Mouse (Mus musculus) embryonic facial prominence, embryonic 11.5 days (tissue): ENCODE measurements around the gene Pcnx2. TPM values are rescaled to one million over a fixed set of nuclear protein-coding genes. Genes with fewer than 3 reads are reported as not detected.

Source experiments
- ATAC-seq: fragments of 200-750 bp; cut with Nextera tagmentation; replicated peaks from 2 replicates; pipeline ENCODE4 v1.8.0; 2017; ENCODE audit warnings: low read depth; ENCODE audit not compliant: insufficient number of reproducible peaks, low FRiP score, low TSS enrichment
- DNase-seq: peaks from one replicate; pipeline ENCODE4 v3.0.0-alpha.2; 2015; ENCODE audit warnings: low spot score
- H3K27ac ChIP-seq: fragments of 300-500 bp; sonication (generic); replicated peaks from 2 replicates; pipeline ENCODE4 v1.5.1; 2014; ENCODE audit warnings: mild to moderate bottlenecking, low read depth, low read length, control low read depth
- H3K27me3 ChIP-seq: fragments of 300-500 bp; sonication (generic); 2 replicates; pipeline ENCODE4 v1.6.1; 2014; ENCODE audit warnings: mild to moderate bottlenecking, low read length, moderate library complexity, mixed read lengths; ENCODE audit not compliant: control insufficient read depth, insufficient read depth
- H3K36me3 ChIP-seq: fragments of 300-500 bp; sonication (generic); replicated peaks from 2 replicates; pipeline ENCODE4 v1.6.1; 2014; ENCODE audit warnings: low read depth, mild to moderate bottlenecking, low read length, moderate library complexity, mixed read lengths; ENCODE audit not compliant: control insufficient read depth, insufficient read depth
- H3K4me1 ChIP-seq: fragments of 300-500 bp; sonication (generic); 2 replicates; pipeline ENCODE4 v1.6.1; 2014; ENCODE audit warnings: low read length, mixed read lengths; ENCODE audit not compliant: control insufficient read depth, insufficient read depth
- H3K4me2 ChIP-seq: fragments of 300-500 bp; sonication (generic); 2 replicates; pipeline ENCODE4 v1.6.1; 2014; ENCODE audit warnings: low read depth, mild to moderate bottlenecking, control low read depth, low read length, moderate library complexity
- H3K4me3 ChIP-seq: fragments of 300-500 bp; sonication (generic); 2 replicates; pipeline ENCODE4 v1.5.1; 2014; ENCODE audit warnings: low read depth, low read length, control low read depth
- H3K9ac ChIP-seq: fragments of 300-500 bp; sonication (generic); replicated peaks from 2 replicates; pipeline ENCODE4 v1.6.1; 2014; ENCODE audit warnings: mild to moderate bottlenecking, control low read depth, low read length
- H3K9me3 ChIP-seq: fragments of 300-500 bp; sonication (generic); replicated peaks from 2 replicates; pipeline ENCODE4 v1.6.1; 2016; ENCODE audit warnings: mild to moderate bottlenecking, low read length, inconsistent platforms, mixed read lengths; ENCODE audit not compliant: control insufficient read depth
- WGBS: fragments of 180-500 bp; shearing (Covaris S2); extraction: QIAGEN DNeasy Blood & Tissue Kit; methylation state at CpG from one replicate; pipeline ENCODE4 v1.1.7; 2014; 5-methylcytosine and 5-hydroxymethylcytosine counted together
- polyA plus RNA-seq: library from polyadenylated mRNA; unstranded; fragments of >200 nt; fragmentation: Nextera tagmentation; extraction: Ambion mirVana; gene quantifications from 2 replicates; pipeline ENCODE4 v1.2.1, GENCODE M21; 2014

Pcnx2 gene
- polyA plus RNA-seq, 1 experiment from 2014 or later = 0.25 TPM

GRCm38 (mm10) chr8:125744914-125745576 lies 153.1 kb downstream of the Pcnx2 start:
- H3K9ac ChIP-seq = no peak overlapping the region
- H3K36me3 ChIP-seq = no peaks in the 10 kb centered on the region
- no peaks in the 10 kb centered on the region for H3K4me1 ChIP-seq
- no peaks in the 10 kb centered on the region for H3K9me3 ChIP-seq
- no peak overlapping the region for H3K4me2 ChIP-seq
- no peak for DNase-seq
- H3K27ac ChIP-seq = no peak overlapping the region
- no peaks in the 10 kb centered on the region for H3K27me3 ChIP-seq
- H3K4me3 ChIP-seq = no peak overlapping the region
- WGBS = 90% methylated on average over 10 of the region's 10 CpGs
- no peak for ATAC-seq

DNA sequence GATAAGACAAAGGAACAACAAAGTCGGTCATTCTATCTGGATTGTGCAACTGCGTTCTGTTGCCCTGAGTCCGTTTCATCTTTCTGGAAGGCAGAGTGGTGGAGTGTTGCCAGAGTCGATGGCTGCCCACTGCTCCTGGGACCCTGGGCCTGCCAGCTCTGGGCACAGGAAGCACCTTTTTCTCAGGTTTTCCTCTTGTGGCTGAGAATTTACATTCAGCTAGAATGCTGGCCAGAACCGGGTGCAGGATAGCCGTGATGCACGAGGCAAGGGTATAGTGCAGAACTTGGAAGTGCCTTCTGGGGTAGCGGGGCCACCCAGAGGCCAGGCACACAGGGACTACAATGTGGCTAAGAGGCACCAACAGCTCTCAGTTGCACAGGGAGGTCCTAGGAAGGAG lies 155.7 kb downstream of the Pcnx2 start:
- no peak overlapping the region for H3K27ac ChIP-seq
- no peaks in the 10 kb centered on the region for H3K4me1 ChIP-seq
- H3K9ac ChIP-seq = no peak overlapping the region
- H3K27me3 ChIP-seq = no peaks in the 10 kb centered on the region
- no peak overlapping the region for H3K4me2 ChIP-seq
- WGBS = 86% methylated on average over 8 of the region's 8 CpGs
- no peaks in the 10 kb centered on the region for H3K36me3 ChIP-seq
- DNase-seq (no peak), ATAC-seq (no peak)
- H3K4me3 ChIP-seq = no peak overlapping the region
- H3K9me3 ChIP-seq = no peaks in the 10 kb centered on the region

GRCm38 (mm10) chr8:125741855-125742254 lies 156.3 kb downstream of the Pcnx2 start:
- Histone ChIP-seq H3K9ac (no peak overlapping the region), H3K27me3 (no peaks in the 10 kb centered on the region), H3K9me3 (no peaks in the 10 kb centered on the region), H3K27ac (no peak overlapping the region), H3K4me3 (no peak overlapping the region), H3K36me3 (no peaks in the 10 kb centered on the region), H3K4me2 (no peak overlapping the region), H3K4me1 (no peaks in the 10 kb centered on the region)
- WGBS = 64% methylated on average over 2 of the region's 2 CpGs
- ATAC-seq (no peak), DNase-seq (no peak)

DNA sequence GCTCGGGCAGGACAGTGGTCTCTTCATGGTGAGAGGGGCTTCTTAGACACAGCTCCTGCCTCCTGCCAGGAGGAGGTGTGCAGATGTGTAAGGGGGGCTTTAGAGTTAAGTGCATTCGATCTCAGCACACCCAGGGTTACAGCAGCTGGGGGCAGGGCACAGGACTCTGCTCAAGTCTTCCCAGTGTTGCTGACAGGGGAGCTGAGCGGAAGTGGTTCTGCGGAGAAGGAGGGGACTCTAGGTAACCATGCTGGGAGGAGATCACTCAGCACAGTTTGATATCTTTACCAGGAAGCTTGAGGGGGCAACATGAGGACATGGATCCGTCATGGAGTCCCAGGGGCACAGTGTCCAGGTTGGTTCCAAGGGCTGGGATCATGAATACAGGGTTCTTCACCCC lies 156.7 kb downstream of the Pcnx2 start:
- Histone ChIP-seq H3K36me3 (no peaks in the 10 kb centered on the region), H3K4me1 (no peaks in the 10 kb centered on the region), H3K27me3 (no peaks in the 10 kb centered on the region), H3K4me3 (no peak overlapping the region), H3K4me2 (no peak overlapping the region), H3K27ac (no peak overlapping the region), H3K9ac (no peak overlapping the region), H3K9me3 (no peaks in the 10 kb centered on the region)
- no peak for ATAC-seq
- no peak for DNase-seq
- WGBS = 75% methylated on average over 5 of the region's 5 CpGs

DNA sequence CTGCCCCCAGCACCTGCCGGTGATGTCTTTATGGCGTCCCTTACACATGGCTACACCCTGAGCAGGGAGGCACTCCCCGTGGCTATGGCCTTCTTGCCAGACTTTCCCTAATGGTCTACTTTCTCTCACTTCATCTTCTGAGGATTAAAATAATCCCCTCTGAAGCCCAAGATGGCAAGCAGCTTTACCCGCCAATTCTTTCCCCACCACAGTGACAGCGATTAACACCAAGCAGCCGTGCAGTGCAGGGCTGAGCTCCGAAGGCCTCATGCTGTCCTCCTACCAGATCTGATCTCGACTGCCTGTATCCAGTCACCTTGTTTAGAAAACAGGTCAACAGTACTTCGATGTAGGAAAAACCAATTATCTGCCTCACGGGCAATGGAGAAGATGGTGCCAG lies 157.5 kb downstream of the Pcnx2 start:
- H3K9ac ChIP-seq = no peak overlapping the region
- 83% methylated on average over 10 of the region's 10 CpGs for WGBS
- no peaks in the 10 kb centered on the region for H3K9me3 ChIP-seq
- no peak overlapping the region for H3K4me3 ChIP-seq
- no peaks in the 10 kb centered on the region for H3K4me1 ChIP-seq
- H3K4me2 ChIP-seq = no peak overlapping the region
- H3K27ac ChIP-seq = no peak overlapping the region
- ATAC-seq = no peak
- no peak for DNase-seq
- H3K36me3 ChIP-seq = no peaks in the 10 kb centered on the region
- H3K27me3 ChIP-seq = no peaks in the 10 kb centered on the region

DNA sequence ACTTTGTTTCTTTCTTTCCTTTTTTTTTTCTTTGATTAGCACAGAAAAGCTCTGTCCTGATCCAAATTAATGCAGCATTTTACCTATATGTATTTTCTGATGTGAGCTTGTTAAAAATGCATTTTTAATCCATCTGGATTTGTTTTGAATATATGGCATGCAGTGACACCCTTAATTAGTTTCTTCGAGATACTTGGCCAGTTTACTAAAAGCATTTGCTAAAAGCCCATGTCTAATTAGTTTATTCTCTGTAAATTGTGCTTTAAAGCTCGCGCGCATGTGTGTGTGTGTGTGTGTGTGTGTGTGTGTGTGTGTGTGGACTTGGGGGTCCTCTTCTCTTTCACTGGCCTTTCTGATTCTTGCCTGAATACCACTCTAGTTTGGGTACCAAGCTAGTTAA lies 159.2 kb downstream of the Pcnx2 start:
- Histone ChIP-seq H3K27ac (no peak overlapping the region), H3K36me3 (no peaks in the 10 kb centered on the region), H3K9me3 (no peaks in the 10 kb centered on the region), H3K9ac (no peak overlapping the region), H3K4me2 (no peak overlapping the region), H3K4me3 (no peak overlapping the region), H3K27me3 (no peaks in the 10 kb centered on the region), H3K4me1 (no peaks in the 10 kb centered on the region)
- no peak for ATAC-seq
- no peak for DNase-seq
- WGBS = 93% methylated on average over 4 of the region's 4 CpGs

DNA sequence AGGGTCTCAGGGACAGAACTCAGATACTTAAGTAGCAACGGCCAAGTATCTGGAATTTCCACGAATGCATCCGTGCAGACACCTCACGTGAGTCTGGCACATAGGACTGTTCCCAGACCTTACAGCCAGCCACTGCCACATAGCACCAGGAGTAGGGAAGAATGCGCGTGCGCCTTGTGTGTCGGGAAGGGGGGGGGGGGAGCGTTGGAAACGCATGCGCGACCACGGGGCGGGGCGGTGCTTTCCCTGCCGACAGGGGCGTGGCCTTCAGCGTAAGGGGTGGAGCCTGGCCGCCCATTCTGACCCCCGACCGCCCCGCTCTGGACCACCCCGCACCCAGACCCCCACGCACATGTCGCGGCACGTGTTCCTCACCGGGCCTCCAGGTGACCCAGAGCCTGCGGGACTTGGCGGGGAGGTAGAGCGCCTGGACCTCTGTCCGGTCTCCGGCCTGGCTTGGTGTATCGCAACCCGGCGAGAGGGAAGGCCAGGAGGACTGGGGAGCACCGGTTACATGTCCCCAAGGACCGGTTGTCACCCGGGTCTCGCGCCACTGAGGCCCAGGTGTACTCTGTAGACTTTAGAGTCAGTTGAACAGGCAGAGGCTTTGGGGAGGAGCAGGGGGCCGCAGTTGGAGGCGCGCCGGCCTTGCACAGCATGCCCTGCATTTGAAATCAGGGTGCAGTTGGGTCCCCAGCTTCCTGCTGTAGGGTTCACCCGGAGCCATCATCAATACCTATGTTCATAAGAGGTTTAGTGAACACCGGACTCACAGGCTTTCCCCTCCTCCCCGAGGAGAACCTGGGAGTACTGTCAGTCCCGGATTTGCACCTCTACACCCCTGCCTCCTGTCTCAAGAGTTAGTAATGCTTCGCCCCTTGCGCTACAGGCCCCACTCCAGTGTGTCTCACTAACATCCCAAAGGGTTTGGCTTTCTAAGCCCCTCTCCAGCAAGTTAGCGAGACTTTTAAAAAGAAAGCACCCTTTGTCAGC lies 163.9 kb downstream of the Pcnx2 start:
- Histone ChIP-seq H3K27ac (no peak overlapping the region), H3K4me1 (no peaks in the 10 kb centered on the region), H3K27me3 (no peaks in the 10 kb centered on the region), H3K36me3 (no peaks in the 10 kb centered on the region), H3K9ac (peak overlapping the region; percentile 79), H3K9me3 (no peaks in the 10 kb centered on the region), H3K4me2 (peak overlapping the region; percentile 85), H3K4me3 (peak overlapping the region; percentile 71)
- DNase-seq = peak; percentile 95
- 8% methylated on average over 43 of the region's 52 CpGs for WGBS
- ATAC-seq = peak; percentile 86

DNA sequence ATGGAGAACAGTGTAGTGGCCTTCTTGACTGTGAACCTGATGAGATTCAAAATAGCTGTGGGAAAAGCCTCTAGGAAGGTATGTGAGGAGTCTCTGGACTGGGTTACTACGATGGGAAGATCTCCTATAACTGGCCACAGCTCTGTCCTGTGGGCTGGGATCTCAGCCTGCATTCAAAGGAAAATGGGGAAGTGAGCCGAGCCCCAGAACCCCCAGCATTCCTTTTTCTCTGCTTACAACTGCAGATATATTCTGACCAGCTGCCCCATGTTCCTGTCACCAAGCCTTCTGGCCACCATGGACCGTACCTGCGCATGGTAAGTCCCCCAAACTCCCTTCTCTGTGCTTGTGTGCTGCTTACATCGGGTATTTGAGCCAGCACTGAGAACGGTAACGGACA lies 168.4 kb downstream of the Pcnx2 start, which contains the start of gene Ntpcr:
Gene Ntpcr, plus strand, starts transcription at position 218 of the 400 bp plus-strand sequence.
- Histone ChIP-seq H3K9me3 (no peaks in the 10 kb centered on the region), H3K4me2 (no peak within 1 kb of the TSS), H3K27ac (no peak within 1 kb of the TSS), H3K9ac (no peak within 1 kb of the TSS), H3K27me3 (no peaks in the 10 kb centered on the region), H3K4me1 (no peaks in the 10 kb centered on the region), H3K4me3 (no peak within 1 kb of the TSS), H3K36me3 (no peaks in the 10 kb centered on the region)
- ATAC-seq (no peak), DNase-seq (no peak)
- 78% methylated on average over 7 of the region's 7 CpGs for WGBS
